Mouse (Mus musculus) neural tube, embryonic 10.5 days (tissue): ENCODE measurements around the gene Rgp1.
A peak's percentile ranks its signal among the peaks of the same experiment; 100 is the strongest.

Source experiments
- DNase-seq: peaks from one replicate; pipeline ENCODE4 v3.0.0-alpha.2; 2017; ENCODE audit warnings: low spot score; ENCODE audit errors: extremely low spot score

The Rgp1 gene

DNA sequence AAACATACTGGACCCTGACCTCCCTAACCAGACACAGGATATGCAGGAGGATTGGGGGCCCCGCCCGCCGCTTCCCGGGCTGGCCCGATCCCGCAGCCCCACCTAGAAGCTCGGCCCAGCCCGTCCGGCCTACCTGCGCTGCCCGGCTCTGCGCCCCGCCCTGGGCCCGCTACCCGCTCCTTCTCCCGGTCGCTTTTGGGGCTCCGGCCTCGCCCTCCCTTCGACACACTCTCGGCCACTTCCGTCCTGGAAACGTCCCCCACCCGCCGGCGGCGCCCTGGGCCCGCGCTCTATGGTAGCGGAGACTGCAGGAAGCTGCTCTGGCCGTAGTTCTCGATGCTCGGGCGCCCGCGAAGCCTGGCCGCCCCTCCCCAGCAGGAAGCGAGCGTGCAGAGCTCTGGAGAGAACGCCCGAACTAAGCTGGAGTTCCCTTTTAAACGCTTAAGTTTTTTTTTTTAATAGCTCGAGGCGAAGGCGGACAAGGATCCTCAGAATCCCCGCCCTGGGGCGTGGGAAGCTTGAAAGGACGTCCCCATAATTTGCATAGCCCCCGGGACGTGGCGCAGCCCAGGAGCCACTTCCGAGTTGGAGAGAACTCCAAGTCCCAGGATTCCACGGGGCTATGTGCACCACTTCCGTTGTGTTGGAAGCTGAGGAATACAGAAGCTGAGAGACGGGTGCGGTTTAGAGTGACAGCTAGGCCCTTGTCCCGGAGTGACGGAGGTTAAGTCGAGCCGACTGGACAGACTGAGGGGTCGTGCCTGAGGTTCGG, 16.3 kb upstream of the Rgp1 start, which contains the start of the genes Creb3 and Tln1:
Creb3 (plus strand) TSS at position 336 of the 772 bp plus-strand sequence.
Tln1 (minus strand) TSS at position 695 of the 772 bp plus-strand sequence.
- peak; percentile 94 for DNase-seq

GRCm38 (mm10) chr4:43562769-43563600, 15.5 kb upstream of the Rgp1 start:
- DNase-seq, result no peak

DNA sequence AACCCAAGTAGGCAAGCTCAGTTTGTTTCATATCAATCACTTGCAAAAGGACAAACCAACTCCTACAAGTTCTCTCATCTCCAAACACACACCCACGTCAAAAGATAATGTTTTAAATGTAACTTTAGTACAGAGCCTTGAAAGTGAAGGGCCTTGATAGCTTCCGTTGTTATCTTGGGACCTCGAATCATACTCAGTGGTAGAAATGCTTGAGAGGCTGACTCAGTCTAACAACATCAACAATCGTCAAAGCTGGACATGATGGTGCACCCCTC, 15.0 kb upstream of the Rgp1 start:
- no peak for DNase-seq

DNA sequence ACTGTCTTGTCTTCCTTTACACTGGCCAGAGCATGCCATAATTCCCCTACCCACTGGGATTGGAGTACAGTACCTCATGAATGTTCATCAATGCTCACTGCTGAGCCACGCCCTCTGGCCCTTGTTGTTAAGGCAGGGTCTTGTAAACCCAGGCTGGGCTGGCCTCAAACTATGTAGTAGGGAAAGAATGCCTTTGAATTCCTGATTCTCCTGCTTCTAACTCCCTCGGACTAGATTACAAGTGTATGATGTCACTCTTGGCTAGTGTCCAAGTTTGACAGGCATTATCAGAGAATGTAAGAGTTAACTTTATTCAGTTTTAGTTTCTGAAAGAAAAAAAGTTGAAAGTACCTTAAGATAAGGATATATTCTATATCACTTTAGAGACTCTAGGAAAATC, 14.3 kb upstream of the Rgp1 start:
- no peak for DNase-seq

DNA sequence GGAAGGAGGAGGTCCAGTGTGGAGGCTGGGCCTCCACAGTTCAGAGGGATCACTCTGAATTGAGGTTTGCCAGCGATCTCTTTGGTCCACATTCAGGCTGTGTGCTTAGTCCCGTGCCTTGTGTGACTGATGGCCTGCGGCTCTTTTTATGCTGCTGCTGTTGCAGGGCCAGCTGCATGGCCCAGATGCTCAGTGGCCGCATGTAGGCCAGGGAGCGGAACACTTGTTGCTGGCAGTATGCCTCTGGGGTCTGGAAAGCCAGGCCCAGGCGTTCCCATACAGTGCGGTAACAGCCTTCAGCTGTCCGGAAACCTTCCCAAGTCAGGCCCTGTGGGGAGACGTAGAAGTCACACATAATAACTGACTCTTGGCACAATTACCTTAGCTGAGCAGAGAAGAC, 11.4 kb upstream of the Rgp1 start:
- no peak for DNase-seq

DNA sequence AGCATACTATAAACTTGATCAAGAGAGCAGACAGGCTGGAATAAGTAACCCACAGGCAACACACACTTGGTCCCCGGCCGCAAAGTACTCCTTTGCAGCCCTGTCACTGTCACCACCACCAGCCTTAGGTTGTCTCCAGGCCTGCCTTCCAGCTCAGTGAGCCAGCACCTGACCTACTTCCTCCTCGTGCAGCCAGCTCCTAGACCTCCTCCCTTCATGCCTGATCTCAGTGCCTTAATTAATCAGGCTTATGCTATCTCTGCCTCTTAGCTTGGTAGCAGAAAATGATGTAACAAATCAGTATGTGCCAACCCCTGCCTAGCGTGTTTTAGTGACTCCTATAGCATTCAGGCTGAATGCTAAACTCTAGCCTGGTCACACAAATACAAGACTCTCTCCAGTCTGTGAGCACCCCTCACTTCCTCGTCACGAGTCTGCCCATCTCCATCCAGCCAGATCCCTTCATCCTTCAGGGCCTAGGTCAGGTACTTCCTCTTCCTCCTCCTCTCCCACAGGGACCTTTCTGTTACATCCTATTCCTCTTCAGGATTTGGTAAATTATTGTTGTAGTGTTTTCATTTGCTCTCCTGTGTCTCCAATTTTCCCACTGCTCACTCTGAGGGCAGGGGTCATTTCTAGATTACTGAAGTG, 7.0 kb upstream of the Rgp1 start:
- no peak for DNase-seq

DNA sequence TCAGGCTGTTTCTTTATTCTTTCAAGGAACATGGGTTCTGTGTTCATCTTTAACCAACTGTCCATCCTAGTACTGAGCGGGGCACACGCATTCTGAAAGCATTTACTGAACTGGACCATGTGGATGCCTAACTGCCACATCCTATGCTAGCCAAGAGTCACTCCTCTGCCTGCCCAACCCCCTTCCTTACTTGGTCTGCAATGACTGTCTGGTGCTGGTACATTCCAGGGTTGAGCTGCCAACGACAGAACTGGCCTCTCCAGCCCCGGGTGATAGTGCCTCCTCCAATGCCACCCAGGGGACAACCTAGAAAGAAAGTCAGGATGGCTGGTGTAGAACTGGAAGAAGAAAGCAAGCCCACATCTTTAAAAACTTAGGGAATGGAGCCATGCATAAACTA, 5.0 kb upstream of the Rgp1 start:
- no peak for DNase-seq

DNA sequence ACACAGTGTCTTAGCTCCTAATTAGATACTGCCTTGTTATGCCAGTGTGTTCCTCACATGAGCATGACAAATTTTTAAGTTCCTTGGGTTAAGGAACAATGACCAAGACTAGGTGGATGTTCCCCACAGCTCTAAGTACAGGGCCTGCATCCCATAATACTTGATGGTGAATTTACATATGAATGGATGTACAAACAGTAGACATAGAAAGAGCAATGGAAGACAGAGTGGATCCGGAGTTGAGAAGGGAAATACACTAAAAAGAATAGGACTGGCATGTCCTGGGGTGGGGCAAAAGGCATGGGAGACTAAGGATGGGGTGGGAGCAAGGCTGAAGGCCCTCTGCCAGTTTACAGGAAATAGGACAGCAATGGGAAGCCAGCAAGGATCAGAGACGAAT, 3.2 kb upstream of the Rgp1 start:
- DNase-seq, result no peak

DNA sequence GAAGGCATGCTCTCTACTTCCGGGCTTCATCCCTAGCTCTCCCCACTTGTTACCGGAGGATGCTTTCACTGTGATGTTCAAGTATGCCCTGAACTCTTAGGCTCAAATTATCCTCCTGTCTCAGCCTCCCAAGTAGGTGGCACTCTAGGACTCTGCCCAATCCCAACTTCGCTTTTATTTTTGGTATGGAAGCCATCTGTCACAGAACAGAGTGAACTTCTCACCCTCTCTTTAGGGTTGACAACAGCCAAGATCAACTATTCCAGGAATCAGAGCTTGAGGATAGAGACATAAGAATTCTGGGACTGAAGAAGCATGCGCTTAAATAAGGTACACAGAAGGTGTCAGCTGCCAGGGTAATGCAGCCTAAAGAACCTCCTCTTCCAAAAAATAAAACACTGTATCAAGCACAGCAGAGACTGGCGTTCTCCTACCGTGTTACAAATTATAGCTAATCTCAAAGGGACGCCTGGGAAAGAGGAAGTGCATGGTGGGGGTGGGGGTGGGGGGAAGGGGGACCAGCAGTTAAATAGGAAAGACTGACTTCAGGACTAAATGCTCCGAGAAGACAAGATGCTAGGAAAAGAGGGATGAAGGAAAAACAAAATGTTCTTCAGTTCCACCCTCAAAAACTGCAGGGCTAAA, 1.2 kb upstream of the Rgp1 start:
- no peak for DNase-seq

- DNase-seq, result no peak
Observed at GRCm38 (mm10) chr4:43579256-43579655, 741 bp downstream of the Rgp1 start.

- no peak for DNase-seq
Observed at GRCm38 (mm10) chr4:43579731-43580130, 1.2 kb downstream of the Rgp1 start.

- no peak for DNase-seq
Observed at GRCm38 (mm10) chr4:43580721-43581120, 2.2 kb downstream of the Rgp1 start.

DNA sequence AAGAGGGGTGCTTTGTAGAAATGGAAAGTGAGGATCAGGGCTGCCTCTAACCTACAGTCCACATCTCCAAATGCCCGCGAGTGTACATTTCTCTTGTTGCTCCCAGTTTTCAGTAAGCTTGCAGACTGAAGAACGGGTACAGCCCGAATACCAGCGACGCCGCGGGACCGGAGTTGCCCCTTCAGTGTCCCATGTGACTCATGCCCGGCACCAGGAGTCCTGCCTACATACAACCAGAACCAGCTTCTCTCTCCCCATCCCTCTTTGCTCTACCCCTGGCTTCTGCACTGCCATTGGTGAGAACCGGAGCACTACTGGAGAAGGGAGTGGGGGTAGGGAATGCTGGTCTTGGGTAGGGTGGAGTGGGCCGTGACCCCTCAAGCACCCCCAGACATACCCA, 2.9 kb downstream of the Rgp1 start:
- no peak for DNase-seq

GRCm38 (mm10) chr4:43582241-43582640, 3.7 kb downstream of the Rgp1 start:
- no peak for DNase-seq

- DNase-seq, result no peak
Observed at GRCm38 (mm10) chr4:43583421-43583820, 4.9 kb downstream of the Rgp1 start.

DNA sequence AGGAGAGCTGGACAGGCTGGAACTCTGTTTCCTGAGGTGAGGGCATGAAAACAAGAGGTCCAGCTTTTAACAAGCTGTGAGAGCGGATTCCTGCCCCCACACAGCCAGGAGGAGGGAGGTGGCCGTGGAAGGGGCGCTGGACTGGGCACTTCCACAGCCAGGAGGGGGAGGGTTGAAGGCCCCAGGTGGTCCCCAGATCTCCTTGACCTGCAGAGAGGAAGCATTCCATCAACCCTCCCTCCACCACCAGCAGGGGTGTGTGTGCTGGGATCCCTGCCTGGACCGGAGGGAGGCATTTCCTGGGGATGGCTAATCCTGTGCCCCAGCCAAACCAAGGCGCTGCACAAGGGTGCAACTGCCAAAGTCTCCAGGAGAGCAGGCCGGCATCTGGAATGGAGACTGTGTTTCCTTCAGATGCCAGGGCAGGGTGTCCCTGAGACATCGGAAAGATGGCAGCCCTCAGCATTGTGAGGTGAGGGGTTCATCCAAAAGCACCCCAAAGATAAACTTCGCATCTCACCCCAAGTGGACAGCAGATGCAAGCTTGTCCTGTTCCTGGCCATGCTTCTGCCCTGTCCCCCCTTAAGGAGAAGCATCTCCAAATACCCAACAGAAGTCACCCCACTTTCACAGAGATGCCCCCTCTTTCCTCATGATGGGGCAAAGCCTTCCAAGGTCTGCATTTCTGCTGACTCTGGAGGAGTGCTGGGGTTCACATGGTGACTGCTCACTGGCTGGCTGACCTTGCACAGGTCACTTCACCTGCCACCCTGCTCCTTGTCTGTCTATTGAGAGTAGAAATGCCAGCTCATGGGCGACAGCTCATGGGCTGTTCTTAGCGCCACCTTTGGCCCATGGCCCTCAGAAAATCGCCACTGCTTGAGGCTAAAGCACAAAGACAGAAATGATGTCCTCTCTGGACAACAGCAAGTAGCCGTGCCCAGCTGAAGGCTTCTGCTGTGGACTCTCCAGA, 6.2 kb downstream of the Rgp1 start, which contains the start of gene Msmp:
Msmp (minus strand) TSS at position 51 of the 973 bp plus-strand sequence.
- DNase-seq, result no peak

DNA sequence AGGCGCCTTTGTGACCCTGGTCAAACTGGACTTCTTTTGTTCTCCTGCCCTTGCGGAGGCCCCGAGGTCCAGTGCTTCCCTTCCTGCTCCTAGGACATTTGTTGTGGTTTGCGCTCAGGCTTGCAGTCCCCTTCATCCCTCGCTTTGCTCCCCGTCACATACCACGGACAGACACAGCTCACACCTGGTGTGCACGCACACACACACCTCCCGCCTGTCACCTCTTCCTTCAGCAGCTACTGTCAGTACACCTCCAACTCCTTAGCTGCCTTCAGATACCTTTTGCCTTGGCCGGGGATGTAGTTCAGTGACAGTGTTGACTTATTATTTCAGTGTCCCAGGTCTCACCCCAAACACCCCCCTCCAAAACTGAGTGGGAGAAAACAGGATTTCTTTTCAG, 7.2 kb downstream of the Rgp1 start:
- DNase-seq, result no peak

DNA sequence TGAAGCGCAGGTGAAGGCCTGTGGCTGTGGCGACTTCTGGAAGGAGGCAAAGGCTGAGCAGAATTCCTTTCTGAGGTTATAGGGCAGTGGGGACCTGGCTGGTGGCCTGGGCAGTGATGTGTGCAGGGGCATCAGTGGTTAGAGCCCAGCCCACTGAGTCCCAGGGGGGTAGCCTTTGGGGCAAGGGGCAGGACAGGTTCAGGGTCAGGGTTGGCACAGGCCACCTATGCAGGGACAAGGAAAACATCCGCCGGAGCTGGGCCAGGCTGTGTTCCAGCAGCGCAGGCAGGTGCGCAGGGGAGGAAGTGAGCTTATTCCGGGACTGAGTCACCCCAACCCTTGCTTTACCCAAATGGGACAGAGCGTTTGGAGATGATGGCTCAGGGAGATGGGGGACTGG, 7.9 kb downstream of the Rgp1 start:
- DNase-seq, result no peak

GRCm38 (mm10) chr4:43587681-43588080, 9.2 kb downstream of the Rgp1 start:
- DNase-seq, result no peak

DNA sequence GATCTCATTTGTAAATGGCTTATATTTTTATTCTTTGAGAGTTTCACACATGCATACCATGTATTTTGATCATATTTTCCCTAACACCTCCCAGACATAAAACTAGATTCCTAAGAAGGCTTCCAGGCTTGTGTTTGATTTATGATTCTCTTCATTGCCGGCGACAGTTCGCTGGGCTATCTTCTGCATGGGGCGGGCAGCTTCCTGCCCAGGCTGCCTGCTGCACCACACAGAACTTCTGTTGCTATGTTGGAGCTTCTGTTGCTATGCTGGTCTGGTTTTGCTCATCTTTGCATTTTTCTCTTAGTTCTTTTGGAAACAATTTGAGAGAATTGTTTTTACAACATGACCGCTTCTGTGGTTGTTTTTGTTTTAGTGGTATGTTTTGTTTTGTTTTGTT, 13.0 kb downstream of the Rgp1 start:
- DNase-seq, result no peak

- DNase-seq, result no peak
Observed at GRCm38 (mm10) chr4:43591961-43592360, 13.4 kb downstream of the Rgp1 start.
